Mouse (Mus musculus) B cell, adult 2 months (primary cell): ENCODE measurements around the gene BC051019.

Experiments
- DNase-seq, 2 experiments: peaks; one replicate each; pipeline ENCODE4 v3.0.0; 2022

The BC051019 gene

GRCm38 (mm10) chr7:109723697-109724096 lies at the start of gene BC051019:
BC051019 (minus strand) TSS chr7:109723850.
- DNase-seq = no peak

DNA sequence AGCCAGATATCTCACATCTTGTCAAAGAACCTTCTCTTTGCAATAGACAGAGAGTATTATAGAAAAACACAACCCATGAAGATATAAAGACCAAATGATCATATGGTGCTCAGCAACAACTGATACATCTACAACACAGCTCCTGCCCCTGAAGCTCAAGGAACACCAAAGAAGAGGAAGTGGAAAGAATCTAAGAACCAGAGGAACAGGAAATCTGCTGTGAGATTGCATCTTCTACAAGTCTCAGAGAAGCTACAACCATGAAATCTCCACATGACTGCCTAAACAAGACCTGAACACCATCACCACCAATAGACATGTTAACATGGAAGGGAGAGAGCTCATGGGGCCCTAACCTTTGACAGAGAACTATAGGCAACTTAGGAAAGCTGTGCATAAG lies 48.6 kb upstream of the BC051019 start:
- DNase-seq = no peak

- DNase-seq = no peak
These were observed 45.2 kb upstream of the BC051019 start for GRCm38 (mm10) chr7:109768699-109769383.

GRCm38 (mm10) chr7:109767575-109768350 lies 44.1 kb upstream of the BC051019 start:
- no peak for DNase-seq

DNA sequence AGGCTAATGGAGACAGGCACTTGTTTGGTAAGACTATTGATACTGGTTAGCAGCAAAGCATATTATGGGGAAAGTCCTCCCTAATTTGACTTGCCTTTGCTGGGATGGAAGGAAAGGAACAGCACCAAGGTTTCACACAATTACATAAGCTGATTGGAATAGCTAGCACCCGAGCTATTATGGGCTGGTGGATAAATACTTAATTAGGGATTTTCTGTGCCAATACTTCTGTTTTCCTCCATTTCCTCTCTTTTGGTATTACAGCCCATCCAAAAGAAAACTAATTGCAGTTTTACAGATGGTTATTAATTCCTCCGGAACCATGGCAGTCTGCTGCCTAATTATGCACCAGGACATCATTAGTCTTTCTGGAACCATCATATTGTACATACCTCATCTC lies 40.4 kb upstream of the BC051019 start:
- no peak for DNase-seq

- no peak for DNase-seq
These were observed 32.6 kb upstream of the BC051019 start for GRCm38 (mm10) chr7:109756291-109756690.

DNA sequence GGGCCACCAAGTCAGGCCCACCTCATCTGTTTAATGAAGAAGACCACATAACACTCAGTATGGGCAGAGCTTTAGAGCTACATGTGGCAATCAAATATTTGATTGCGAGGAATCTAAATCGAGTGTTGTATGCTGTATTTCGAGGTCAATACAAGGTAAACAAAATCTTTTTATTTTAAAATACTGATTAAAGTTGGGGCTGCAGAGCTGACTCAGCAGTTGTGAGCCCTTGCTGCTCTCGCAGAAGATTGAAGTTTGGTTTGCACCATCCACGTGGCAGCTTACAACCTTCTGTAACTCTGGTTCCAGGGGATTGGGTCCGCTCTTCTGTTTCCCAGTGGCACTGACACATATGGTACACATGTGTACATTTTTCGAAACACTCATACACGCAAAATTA lies 30.4 kb upstream of the BC051019 start:
- no peak for DNase-seq

GRCm38 (mm10) chr7:109752008-109752925 lies 28.6 kb upstream of the BC051019 start, which contains the start of gene Tmem9b:
Tmem9b (minus strand) TSS chr7:109752875.
- peak; percentile 83 to 84 for DNase-seq

GRCm38 (mm10) chr7:109751427-109752007 lies 27.9 kb upstream of the BC051019 start:
- DNase-seq = peak in 1 of 2 experiments; percentile 22

DNA sequence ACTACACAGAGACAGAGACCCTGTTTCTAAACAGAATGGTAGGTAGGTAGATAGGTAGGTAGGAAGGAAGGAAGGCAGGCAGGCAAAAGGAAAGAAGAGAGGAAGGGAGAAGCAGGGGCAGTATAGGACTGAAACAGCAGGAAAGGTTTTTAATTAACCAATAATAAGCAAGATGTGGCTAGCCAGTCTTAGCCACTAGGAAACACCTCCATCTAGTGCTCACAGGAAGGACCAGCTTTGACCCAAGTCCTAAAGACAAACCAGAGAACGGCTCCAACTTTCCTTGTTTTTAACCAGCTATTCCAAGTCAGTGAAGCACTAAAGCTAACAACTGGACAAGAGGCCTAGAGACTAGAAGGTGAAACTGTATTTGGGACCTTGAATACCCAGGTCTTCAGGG lies 24.1 kb upstream of the BC051019 start:
- DNase-seq = no peak

DNA sequence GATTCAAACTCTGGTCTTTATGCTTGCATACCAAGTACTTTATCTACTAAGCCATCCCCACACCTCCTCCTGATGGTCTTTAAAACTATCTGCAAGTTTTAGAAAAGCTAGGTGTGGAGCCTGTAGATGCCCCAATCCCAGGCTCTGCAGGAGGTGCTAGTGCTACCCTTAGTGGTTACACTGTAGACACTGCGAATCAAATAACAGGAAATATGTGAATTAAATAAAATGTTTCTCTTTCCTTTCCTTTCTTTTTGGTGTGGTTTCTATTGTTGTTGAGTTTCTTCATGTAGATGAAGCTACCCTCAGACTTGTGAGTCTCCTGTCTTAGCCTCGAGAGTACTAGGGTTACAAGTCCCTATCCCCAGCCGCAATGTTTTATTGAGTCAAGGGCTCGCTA lies 18.1 kb upstream of the BC051019 start:
- DNase-seq = no peak

DNA sequence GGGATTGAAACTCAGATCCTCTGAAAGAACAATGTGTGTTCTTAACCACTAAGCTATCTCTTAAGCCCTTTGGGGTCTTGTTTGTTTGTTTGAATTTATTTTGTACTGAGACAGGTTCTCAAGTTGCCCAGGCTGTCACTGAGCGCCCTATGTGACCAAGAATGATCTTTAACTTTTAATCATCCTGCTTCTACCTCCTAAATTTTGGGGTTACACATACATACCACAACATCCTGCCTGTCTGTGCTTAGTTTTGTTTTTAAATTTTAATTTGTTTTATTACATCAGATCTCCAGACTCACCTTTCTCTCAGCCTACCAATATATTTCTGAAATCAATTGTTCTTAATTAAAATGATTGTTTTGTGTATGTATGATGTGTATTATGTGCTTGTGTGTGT lies 17.4 kb upstream of the BC051019 start:
- DNase-seq = no peak

DNA sequence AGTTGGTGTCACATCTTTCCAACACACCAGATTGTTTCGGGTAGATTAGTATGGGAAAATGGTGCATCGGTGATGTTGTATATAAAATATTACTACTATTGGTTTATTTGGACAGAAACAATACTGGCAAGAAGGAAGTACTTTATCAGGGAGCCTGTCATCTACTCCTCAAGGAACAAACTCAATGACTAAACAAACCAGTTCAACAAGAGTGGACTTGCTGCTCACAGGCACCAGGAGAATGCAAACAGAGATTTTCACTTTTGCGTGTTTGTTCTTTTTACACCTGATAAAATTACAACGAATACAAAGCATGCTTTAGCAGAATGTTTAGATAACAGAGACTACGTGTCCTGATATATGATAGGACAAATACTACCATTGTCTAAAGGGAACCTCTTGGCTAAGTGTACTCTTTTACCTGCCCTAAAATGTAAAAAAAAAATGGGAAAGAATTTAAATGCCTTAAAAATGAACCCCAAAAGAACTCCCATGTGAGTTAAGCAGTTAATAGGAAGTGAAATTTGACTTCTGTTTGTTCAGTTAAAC lies 16.2 kb upstream of the BC051019 start:
- DNase-seq = no peak

DNA sequence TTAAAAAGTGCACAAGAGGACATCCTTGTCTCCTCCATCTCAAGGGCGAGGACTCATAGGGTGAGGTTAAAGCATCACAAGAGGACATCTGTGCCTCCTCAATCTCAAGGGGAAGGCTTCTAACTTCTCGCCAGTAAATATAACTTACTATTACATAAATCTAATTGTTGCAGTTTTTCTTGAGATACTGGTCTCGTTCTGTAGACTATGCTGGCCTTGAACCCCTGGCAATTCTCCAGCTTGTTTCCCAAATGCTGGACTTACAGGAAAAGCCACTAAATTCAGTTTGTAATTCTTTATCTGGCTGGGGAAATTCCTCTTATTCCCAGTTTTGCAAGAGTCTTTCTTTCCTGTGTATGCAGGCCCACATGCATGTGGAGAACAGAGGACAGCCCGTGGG lies 11.2 kb upstream of the BC051019 start:
- DNase-seq = no peak

- no peak for DNase-seq
These were observed 8.0 kb upstream of the BC051019 start, which contains the start of gene Ascl3 for GRCm38 (mm10) chr7:109731626-109732025. Ascl3 (minus strand) TSS chr7:109731726.

GRCm38 (mm10) chr7:109723114-109723513 lies 536 bp downstream of the BC051019 start:
- DNase-seq = no peak

DNA sequence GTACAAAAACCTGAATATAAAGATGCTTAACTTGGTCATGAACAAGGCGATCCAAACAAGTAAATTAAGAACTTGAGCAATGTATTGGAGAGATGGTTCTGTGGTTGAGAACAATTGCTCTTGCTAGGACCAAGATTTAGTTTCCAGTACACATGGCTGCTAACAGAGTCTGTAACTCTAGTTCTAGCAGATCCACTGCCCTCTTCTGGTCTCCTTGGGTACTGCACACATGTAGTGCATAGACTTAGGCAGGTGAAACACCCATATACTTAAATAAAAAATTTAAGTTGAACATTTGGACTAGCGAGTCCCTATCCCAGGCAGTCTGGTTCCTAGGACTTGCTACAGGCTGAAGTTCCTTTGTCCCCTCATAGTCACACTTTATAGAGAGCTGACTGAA lies 1.0 kb downstream of the BC051019 start:
- DNase-seq = peak; percentile 24 to 32

DNA sequence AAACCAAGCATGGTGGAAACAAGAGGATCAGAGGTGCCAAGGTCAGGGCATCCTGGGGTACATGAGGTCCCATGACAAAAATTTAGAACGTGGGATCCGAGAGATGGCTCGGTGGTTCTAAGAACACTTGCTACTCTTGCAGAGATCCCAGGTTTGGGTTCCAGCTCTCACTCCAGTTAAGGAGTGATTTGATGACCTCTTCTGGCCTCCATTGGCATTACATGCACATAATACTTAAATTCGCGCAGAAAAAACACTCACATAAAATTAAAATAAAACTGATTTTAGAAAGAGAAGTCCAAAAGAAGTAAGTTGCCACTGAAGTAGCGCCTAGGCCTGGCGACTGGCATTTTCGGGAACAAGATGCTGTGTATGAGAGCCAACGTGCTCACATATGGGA lies 4.4 kb downstream of the BC051019 start:
- no peak for DNase-seq

DNA sequence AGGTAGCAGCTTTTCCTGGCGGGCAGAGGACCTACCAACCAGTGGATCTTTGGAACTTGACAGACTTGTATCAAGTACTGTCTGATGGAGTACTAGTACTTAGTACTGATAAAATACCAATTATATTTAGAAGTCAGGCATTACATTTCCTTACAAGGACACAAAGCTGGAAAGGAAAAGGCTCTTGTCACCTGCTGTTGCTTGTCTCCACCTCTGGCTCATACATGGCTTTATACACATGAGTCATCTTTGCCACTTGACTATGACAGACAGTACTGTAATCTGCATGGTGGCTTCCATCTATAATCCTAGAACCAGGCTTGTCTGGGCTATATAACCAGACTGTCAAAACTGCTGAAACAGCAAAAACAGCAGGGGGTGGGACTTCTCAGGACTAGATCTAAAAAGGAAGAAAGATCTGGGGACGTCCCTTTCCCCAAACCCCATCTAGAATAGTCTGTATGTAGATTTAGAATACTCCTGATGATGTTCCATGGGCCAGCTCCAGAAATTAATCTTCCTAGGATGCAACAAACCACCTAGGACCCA lies 10.1 kb downstream of the BC051019 start:
- no peak for DNase-seq

DNA sequence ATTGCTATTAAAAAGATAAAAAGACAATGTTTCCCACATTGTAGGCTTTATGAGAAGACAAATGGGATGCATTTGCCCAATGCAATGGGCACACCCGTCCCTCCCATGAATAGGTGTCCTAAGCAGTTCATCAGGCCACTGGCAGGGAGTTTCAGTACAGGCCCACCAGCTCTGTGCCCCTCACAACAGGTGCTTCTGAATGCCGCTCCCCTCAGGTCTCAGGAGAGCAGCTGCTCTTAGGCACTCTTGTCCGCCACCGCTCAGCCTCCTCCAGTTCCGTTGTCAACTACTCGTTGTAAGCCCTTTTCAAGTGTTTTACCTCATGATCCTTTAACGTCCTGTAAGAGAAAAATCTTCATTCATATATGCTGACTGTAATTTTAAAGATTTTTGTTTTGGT lies 11.5 kb downstream of the BC051019 start:
- no peak for DNase-seq

DNA sequence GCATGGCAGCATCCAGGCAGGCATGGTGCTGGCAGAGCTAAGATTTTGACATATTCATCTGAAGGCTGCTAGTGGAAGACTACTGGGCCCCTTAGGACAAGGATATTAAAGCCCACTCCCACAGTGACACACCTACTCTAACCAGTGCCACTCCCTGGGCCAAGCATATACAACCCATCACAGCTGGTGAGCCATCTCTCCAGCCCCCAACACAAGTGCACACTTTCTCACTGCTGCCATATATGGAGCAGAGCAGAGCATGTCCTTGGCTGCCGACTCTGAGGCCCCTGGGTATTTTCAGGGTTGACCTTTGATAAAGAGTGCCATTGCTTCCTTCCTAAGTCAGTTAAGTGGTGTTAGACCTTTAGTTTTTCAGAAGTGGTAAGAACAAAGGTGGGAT lies 13.6 kb downstream of the BC051019 start:
- no peak for DNase-seq

GRCm38 (mm10) chr7:109708961-109709382 lies 14.7 kb downstream of the BC051019 start:
- no peak for DNase-seq
